ENCODE assay signal across 8 mouse cellular contexts in genomic region chr4:150283993-150284392, GRCm38 (mm10). TPM values are rescaled to one million over a fixed set of nuclear protein-coding genes. Genes with fewer than 3 reads are reported as not detected.
DNase-seq lines count a peak whose midpoint lies in the region; ATAC-seq and TF ChIP-seq lines count a peak whose summit lies in the region.

No protein-coding gene starts in this region.

- H3K4me2 ChIP-seq in forebrain, postnatal 0 days (ENCODE audit: low read depth) = peak overlapping the region; percentile 65
- peak overlapping the region; percentile 75 for H3K4me2 ChIP-seq in midbrain, embryonic 15.5 days

- peak overlapping the region; percentile 70; the same call in 1 of the 2 replicates for H3K27ac ChIP-seq in forebrain, postnatal 0 days (ENCODE audit: low read depth, low read length)
- H3K27ac ChIP-seq in midbrain, embryonic 15.5 days = peak overlapping the region; percentile 99

- in situ Hi-C loops in Patski (cut with MboI; ENCODE audit: low pct_unique_long_range_greater_than_20kb) = no loop called here

- peak overlapping the region; percentile 89 for H3K4me3 ChIP-seq in forebrain, postnatal 0 days (ENCODE audit: low read depth, low read length)
- peak overlapping the region; percentile 69 for H3K4me3 ChIP-seq in midbrain, embryonic 15.5 days

- TF ChIP-seq CTCF in Patski (IDR thresholded peaks at IDR 0.05) = peak; percentile 61
- TF ChIP-seq CTCF in forebrain, postnatal 0 days (IDR thresholded peaks at IDR 0.05; ENCODE audit: low read depth) = peak; percentile 58

- POLR2A ChIA-PET in Patski (lab: Charles Lee) = no interaction called here

- H3K4me1 ChIP-seq in forebrain, postnatal 0 days (ENCODE audit: insufficient read depth) = peaks cover 11% of the 10 kb centered on the region
- peaks cover 36% of the 10 kb centered on the region for H3K4me1 ChIP-seq in midbrain, embryonic 15.5 days

- H3K9me3 ChIP-seq in forebrain, postnatal 0 days (ENCODE audit: low read length) = no peaks in the 10 kb centered on the region
- no peaks in the 10 kb centered on the region for H3K9me3 ChIP-seq in midbrain, embryonic 15.5 days

- no peak for ATAC-seq in cerebellum, adult (ENCODE audit: insufficient number of reproducible peaks, low FRiP score, low TSS enrichment)
- no peak for ATAC-seq in Patski
- ATAC-seq in forebrain, postnatal 0 days = no peak
- ATAC-seq in midbrain, embryonic 15.5 days (replicated peaks) = no peak
- no peak for ATAC-seq in megakaryocyte-erythroid progenitor cell, adult 5-6 weeks (replicated peaks; ENCODE audit: low FRiP score, low TSS enrichment, poor library complexity, severe bottlenecking)

- no peaks in the 10 kb centered on the region for H3K27me3 ChIP-seq in Patski
- H3K27me3 ChIP-seq in forebrain, postnatal 0 days (ENCODE audit: insufficient read depth, low read length) = no peaks in the 10 kb centered on the region
- H3K27me3 ChIP-seq in midbrain, embryonic 15.5 days (replicated peaks) = no peaks in the 10 kb centered on the region

- H3K9ac ChIP-seq in forebrain, postnatal 0 days = peak overlapping the region; percentile 94
- peak overlapping the region; percentile 88 for H3K9ac ChIP-seq in midbrain, embryonic 15.5 days

- peak; percentile 40 for DNase-seq in cerebellum, adult 11-12 months
- DNase-seq in Patski (ENCODE audit: low read depth, low spot score) = no peak
- peak; percentile 58 for DNase-seq in forebrain, postnatal 0 days
- peak; percentile 73 for DNase-seq in kidney, postnatal 14 days
- no peak for DNase-seq in frontal cortex, postnatal 14 days (ENCODE audit: low spot score in 2 of 2)

- CTCF ChIA-PET in Patski (lab: Charles Lee) = interaction anchor here (0.9 kb wide), 2 partner anchors 18 to 22 kb away, joined by 3 read pairs; no protein-coding TSS in a partner anchor

- 4% methylated on average over 6 of the region's 6 CpGs for WGBS in forebrain, postnatal 0 days
- WGBS in midbrain, embryonic 15.5 days = 2% methylated on average over 6 of the region's 6 CpGs

- no peaks in the 10 kb centered on the region for H3K36me3 ChIP-seq in forebrain, postnatal 0 days (ENCODE audit: insufficient read depth)
- no peaks in the 10 kb centered on the region for H3K36me3 ChIP-seq in midbrain, embryonic 15.5 days (replicated peaks)

RNA-seq across cellular contexts. Expression of gene Rere, which starts 2.5 kb away (rescaled TPM):
- 155 TPM for polyA plus RNA-seq in Patski (2021)
- 30.5 and 31.3 TPM in 2 replicates for total RNA-seq in forebrain, postnatal 0 days (2014; rRNA removed)
- 14.8 and 18.9 TPM in 2 replicates for polyA plus RNA-seq in forebrain, postnatal 0 days (2015; fragmentation: Nextera tagmentation; extraction: Ambion mirVana)
- 32.1 and 37.4 TPM in 2 replicates for polyA plus RNA-seq in midbrain, embryonic 15.5 days (2015; fragmentation: Nextera tagmentation; extraction: Ambion mirVana)
- total RNA-seq in megakaryocyte-erythroid progenitor cell, adult 5-6 weeks (2014; fragmentation: Nextera tagmentation) = 36.1 and 47.6 TPM in 2 replicates
- total RNA-seq in megakaryocyte-erythroid progenitor cell, adult 5-6 weeks (2017) = 7.7 and 17.1 TPM in 2 replicates

RNA-seq across cellular contexts. Expression of gene Eno1, which starts 47.5 kb away (rescaled TPM):
- 47.1 TPM for polyA plus RNA-seq in Patski (2021)
- 283 and 328 TPM in 2 replicates for total RNA-seq in forebrain, postnatal 0 days (2014; rRNA removed)
- polyA plus RNA-seq in forebrain, postnatal 0 days (2015; fragmentation: Nextera tagmentation; extraction: Ambion mirVana) = 856 and 963 TPM in 2 replicates
- 1,044 and 1,060 TPM in 2 replicates for polyA plus RNA-seq in midbrain, embryonic 15.5 days (2015; fragmentation: Nextera tagmentation; extraction: Ambion mirVana)
- 203 and 216 TPM in 2 replicates for total RNA-seq in megakaryocyte-erythroid progenitor cell, adult 5-6 weeks (2014; fragmentation: Nextera tagmentation)
- 136 and 155 TPM in 2 replicates for total RNA-seq in megakaryocyte-erythroid progenitor cell, adult 5-6 weeks (2017)

Comparison
In these comparisons a context has a peak if more than half of its experiments do, and no peak if none do; other contexts are left out.
1. DNase-seq: peak in cerebellum, adult 11-12 months (single experiment), forebrain, postnatal 0 days (single experiment) and kidney, postnatal 14 days (single experiment); none in Patski (single experiment) and frontal cortex, postnatal 14 days (0 of 2).
2. RNA of gene Eno1, which starts 47.5 kb away (polyA plus RNA-seq): 1,044 to 1,060 TPM in midbrain, embryonic 15.5 days and 856 to 963 TPM in forebrain, postnatal 0 days; 47.1 TPM in Patski (single experiment); every median in the first group is over 10 times any median in the second.